Mouse (Mus musculus): Measurements from ENCODE around the gene Gsx2.
A peak's percentile ranks its signal among the peaks of the same experiment; 100 is the strongest.

Gsx2 gene

GRCm38 (mm10) chr5:75076326-75077050, 1.1 kb downstream of the Gsx2 start:
- DNase-seq (ENCODE audit: low read depth), result no peak

GRCm38 (mm10) chr5:75077051-75077380, 1.6 kb downstream of the Gsx2 start:
- DNase-seq (ENCODE audit: low read depth), result no peak

GRCm38 (mm10) chr5:75079564-75079963, 4.2 kb downstream of the Gsx2 start:
- peak; percentile 69 for DNase-seq (ENCODE audit: low read depth)

- DNase-seq (ENCODE audit: low read depth), result no peak
Observed at GRCm38 (mm10) chr5:75082439-75082838, 7.0 kb downstream of the Gsx2 start.

- DNase-seq (ENCODE audit: low read depth), result no peak
Observed at GRCm38 (mm10) chr5:75083061-75083460, 7.7 kb downstream of the Gsx2 start.

- no peak for DNase-seq (ENCODE audit: low read depth)
Observed at GRCm38 (mm10) chr5:75083591-75084392, 8.4 kb downstream of the Gsx2 start.

- no peak for DNase-seq (ENCODE audit: low read depth)
Observed at GRCm38 (mm10) chr5:75084393-75084870, 9.0 kb downstream of the Gsx2 start.

- DNase-seq (ENCODE audit: low read depth), result no peak
Observed at GRCm38 (mm10) chr5:75084871-75085520, 9.6 kb downstream of the Gsx2 start.

GRCm38 (mm10) chr5:75085521-75085875, 10.1 kb downstream of the Gsx2 start:
- no peak for DNase-seq (ENCODE audit: low read depth)

- no peak for DNase-seq (ENCODE audit: low read depth)
Observed at GRCm38 (mm10) chr5:75085906-75086305, 10.5 kb downstream of the Gsx2 start.

- DNase-seq (ENCODE audit: low read depth), result no peak
Observed at GRCm38 (mm10) chr5:75106511-75106910, 31.1 kb downstream of the Gsx2 start.

GRCm38 (mm10) chr5:75109368-75109767, 34.0 kb downstream of the Gsx2 start:
- DNase-seq (ENCODE audit: low read depth), result peak; percentile 5

- peak; percentile 8 for DNase-seq (ENCODE audit: low read depth)
Observed at GRCm38 (mm10) chr5:75111781-75112180, 36.4 kb downstream of the Gsx2 start.

- peak; percentile 37 for DNase-seq (ENCODE audit: low read depth)
Observed at GRCm38 (mm10) chr5:75118840-75119239, 43.4 kb downstream of the Gsx2 start.

GRCm38 (mm10) chr5:75121646-75122045, 46.2 kb downstream of the Gsx2 start:
- DNase-seq (ENCODE audit: low read depth), result no peak
